Mouse (Mus musculus): ENCODE results near the gene Arhgap27. TPM values are rescaled to one million over a fixed set of nuclear protein-coding genes. Genes with fewer than 3 reads are reported as not detected.

Arhgap27 gene
- total RNA-seq, 2 experiments from 2014 or later = 4.6 to 4.8 TPM

DNA sequence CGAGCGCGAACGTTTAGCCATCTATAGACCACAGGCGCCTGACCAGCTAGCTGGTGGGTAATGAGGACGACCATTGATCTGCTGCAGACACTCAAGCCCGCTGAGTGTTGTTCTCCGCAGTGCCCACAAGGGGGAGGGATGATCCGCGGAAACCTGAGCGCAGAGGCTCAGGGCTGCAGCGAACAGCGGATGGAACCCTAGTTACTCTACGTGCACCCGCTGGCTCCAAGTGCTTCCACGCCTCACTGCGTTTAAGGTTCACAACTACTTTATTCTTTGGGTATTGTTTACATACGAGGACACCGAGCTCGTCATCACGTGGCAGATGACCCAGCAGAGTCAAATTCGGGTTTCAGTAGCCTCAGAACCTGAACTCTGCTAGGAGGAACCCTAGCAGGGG, 4.4 kb downstream of the Arhgap27 start:
- intact Hi-C loops (cut with DNase I) = no loop called here

DNA sequence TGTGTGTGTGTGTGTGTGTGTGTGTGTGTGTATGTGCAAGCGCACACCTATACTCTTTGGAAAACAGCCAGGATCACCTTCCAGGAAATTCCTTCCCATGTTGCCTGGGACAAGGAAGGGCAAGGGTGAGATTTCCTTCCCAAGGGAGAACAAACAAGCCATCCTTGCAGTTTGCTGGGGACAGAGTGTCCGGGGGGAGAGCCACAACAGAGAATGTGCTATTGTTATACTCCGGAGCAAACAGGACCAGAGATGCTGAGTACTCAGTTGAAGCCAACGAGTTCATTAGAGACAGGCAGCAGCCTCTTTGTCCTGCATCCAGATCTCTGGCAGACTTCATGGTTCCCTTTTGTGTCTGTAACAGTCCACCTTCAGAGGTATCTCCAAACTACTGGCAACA, 5.2 kb downstream of the Arhgap27 start:
- DNase-seq = no peak
- intact Hi-C loops (cut with DNase I) = no loop called here

More for the DNA sequence above, 4.4 kb downstream of the Arhgap27 start:
- DNase-seq = peak; percentile 58 to 73

DNA sequence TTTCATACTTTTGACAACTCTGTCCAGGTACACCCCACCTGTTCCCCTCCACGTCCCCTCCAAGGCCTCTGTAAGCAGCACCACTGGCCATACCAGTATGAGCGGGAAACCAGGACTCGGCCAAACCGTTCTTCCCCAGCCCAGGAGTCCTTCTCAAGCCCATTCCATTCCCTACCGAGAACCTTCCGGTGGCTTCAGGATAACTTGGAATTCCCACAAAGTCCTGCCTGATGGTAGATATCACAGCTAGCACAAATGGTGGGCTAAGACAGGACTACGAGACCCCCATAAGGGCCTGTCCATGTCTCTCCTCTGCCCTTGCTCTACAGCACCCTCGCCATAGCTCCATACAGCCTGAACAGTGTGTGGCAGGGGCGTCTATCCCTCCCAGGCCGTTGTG, 5.8 kb downstream of the Arhgap27 start:
- no peak for DNase-seq

DNA sequence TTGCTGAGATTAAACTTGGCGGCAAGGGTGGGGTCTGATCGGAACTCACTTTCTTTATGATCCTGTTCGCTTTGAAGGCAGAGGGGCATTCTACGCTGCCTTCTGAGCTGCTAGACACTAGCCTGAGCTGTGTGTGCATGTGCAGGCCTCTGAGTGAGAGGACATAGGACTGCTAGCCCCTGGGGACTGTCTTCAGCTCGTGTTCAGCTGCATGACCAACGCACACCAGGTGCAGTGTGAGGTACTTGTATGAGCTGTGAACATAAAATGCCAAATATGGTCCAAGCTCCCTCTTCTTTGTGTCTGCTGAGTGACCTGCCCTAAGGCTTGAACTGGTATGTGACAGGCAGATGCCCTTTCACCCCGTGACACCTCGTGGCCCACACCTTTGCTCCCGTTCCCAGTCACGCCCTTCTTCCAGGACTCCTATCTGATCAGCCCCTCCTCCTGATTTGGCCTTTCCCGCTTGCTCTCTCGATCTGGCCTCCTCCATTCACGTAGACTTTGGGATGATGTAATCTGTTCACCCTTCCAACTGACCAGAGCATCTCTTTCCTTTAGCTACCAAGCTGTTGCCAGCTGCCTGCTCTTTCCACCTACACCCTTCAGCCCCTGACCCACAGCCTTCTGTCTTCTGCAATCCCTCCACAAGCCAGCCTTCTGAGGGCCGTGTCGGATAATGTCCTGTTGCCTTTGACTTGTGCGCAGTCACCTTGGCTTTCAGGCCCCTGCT, 6.4 kb downstream of the Arhgap27 start:
- no peak for DNase-seq
- intact Hi-C loops (cut with DNase I) = no loop called here

More for the DNA sequence above, 5.8 kb downstream of the Arhgap27 start:
- intact Hi-C loops (cut with DNase I) = no loop called here

DNA sequence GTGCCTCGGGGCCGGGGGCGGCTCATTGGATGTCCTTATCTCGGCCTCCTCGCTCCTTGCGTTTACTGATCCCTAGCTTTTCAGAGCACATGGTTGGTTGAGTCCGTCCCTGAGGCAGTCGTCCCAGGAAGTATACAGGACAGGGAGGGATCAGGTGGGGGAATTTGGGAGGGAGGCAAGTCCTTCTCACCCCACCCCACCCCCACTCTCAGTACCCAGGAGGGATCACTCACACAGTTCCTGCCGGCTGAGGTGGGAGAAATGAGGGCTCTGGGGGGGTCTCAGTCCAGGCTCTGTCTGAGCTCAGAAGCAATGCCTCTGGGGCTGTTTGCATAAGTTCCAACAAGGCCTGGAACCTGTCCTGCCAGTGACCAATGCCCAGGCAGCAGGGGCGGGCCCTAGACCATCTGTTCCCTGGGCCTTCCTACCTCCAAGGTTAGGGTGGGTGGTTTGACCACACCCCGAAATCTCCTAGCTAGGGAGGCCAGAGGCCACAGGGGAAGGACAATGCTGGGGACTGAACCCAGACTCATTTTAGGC, 7.4 kb downstream of the Arhgap27 start:
- no peak for DNase-seq
- intact Hi-C loops (cut with DNase I) = no loop called here

DNA sequence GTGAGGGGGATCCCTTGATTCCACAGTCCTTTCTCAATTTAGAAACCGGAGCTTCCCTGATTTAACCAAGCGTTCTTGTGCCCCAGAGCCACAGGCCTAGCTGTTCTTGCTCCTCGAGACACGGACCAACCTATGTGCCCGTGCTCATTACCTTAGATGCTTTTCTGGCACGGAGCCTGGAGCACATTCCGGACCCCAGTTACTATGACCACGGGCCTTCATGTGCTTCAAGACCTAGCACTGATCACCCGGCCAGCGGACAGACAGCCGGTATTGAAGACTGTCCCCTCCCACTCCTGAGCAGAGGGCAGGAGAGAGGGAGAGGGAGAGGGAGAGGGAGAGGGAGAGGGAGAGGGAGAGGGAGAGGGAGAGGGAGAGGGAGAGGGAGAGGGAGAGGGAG, 8.2 kb downstream of the Arhgap27 start:
- DNase-seq = no peak
- intact Hi-C loops (cut with DNase I) = no loop called here

DNA sequence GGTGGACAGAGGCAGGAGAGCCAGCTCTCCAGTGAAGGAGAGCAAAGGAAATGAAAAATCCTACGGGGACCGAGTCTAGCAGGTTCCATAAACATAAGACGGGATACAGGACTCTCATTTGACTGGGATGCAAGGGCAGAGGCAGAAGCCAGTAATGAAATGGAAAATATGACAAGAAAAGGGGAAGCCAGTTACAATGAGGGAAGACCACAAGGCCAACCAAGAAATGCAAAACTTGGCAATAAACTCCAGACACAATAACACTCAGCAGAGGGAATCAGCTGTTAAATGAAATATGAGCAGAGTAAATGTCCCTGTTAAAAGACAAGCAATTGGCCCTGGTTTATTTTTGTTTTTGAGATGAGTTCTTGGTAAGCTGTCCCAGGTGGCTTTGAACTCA, 9.5 kb downstream of the Arhgap27 start:
- DNase-seq = no peak
- intact Hi-C loops (cut with DNase I) = no loop called here

DNA sequence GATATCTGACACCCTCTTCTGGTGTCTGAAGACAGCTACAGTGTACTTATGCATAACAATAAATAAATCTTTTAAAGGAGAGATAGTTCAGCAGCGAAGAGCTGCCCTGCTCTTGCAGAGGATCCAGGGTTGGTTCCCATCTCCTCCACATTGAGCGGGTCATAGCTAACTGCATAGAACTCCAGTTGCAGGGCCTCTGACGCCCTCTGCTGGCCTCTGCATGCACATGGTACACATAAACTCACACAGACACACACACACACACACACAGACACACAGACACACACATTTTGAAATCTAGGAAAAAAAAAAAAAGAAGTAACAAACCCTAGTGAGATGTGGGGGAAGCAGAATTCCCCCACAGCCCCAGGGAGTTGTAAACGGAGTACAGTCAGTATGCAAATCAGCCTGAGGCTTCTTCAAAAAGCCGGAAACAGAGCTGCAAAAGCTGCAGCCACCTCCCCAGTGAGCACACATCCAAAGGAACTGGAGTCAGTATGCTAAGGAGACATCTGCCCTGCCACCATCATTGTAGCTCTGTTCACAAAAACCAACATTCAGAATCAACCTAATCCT, 11.2 kb downstream of the Arhgap27 start:
- intact Hi-C loops (cut with DNase I) = no loop called here
- no peak for DNase-seq

DNA sequence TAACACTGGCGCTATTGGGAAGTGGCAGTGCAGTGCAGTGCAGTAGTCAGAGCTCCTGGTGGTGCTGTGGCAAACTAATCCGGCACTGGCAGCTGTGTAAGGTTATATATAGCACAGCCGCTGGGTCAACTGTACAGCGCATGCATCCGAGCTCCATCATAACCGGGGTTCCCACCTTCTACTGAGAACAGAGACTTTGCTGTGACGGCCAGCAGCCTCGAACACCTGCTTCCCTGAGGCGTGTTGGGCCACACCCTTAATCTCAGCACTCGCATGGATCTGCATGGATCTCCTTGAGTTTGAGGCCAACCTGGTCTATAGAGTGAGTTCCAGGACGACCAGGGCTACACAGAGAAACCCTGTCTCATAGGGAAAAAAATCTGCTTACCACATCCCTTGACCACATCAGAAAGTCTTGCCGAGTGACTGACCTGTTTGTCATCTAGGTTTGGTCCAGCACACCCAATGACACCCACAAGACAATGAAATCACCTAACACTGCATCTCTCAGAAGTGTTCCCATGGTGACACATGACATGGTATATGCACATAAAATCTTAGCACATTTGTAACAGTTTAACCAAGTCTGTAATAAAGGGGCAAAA, 12.7 kb downstream of the Arhgap27 start:
- intact Hi-C loops (cut with DNase I) = no loop called here
- no peak for DNase-seq

DNA sequence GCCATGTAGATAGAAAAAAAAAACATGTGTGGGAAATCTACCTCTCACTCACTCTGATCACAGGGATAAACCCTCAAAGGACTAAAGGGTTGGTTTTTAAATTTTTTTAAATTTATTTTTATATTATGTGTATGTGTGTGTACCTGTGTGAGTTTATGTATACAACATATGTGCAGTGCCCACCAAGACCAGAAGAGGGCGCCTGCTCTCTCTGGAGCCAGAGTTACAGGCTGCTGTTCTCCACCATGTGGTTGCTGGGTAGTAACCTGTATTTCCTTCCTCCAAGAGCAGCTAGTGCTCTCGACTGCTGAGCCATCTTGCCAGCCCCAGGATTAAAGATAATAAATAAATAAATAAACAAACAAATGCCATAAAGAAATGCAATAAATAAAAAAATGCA, 13.8 kb downstream of the Arhgap27 start:
- intact Hi-C loops (cut with DNase I) = no loop called here
- no peak for DNase-seq

DNA sequence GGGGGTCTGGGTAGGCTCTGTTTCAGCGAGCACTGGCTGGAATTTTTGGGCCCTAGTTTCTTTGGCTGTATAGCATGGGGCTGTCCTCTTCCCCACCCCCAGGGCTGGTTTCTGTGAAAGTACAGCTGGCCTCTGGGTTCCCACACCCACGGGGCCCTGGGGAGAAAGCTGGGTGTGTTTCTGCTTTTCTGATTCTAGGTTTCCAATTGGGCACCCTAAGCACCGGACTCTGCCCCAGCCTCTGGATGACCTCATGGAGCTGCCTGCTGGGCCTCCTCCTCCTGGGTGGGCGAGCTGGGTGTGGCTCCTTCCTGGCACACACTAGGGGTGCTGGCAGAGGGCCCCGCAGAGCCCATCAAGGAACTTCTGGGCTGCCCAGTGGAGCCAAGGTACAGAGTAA, 16.8 kb downstream of the Arhgap27 start:
- peak; percentile 48 to 50 for DNase-seq
- intact Hi-C loops (cut with DNase I) = no loop called here

DNA sequence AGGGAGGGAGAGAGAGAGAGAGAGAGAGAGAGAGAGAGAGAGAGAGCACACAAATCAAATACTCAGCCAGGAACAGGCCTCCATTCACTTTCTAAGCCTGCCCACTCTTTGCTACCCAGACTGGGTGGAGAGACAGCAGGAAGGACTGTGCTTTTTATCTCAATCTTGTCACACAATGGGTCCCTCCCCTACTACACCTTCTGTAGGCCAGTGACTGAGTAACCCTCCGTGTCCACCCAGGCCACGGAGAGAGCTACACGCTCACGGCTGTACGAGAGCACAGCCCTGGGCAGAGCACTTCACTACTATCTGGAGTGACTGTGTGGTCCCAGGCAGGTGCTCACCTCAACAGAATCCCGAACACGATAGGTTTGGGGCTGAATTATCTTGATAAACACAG, 17.3 kb downstream of the Arhgap27 start:
- DNase-seq = no peak
- intact Hi-C loops (cut with DNase I) = no loop called here

DNA sequence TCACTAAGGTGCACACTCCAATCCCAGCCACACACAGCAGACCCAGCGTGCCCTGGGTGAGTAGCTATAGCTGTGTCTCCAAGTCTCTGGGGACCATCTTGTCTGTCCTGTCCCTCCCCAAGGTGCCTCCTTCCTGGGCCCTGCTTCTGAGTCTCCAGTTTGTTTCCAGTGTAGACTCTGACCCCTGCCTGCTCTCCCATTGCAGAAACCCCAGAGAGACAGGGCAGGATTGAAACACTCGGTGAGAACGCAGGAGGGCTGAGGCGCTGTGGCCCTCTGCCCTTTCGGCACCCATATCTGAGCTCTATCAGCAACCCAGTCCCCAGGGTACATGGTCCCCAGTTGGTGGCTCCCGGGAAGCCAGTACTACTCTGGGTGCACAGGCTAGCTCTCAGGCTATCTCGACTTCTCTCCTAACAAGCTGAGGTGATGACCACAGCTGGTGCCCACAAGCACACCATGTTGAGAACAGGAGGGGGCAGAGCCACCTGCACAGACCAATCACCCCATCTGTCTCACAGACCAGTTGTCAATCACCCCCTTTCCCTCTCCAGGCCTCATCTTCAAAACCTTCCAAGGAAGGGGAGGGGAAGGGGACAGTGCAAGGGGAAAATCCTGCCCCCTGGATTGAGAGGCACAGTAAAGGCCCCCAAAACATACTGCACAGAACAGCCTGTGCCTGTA, 17.9 kb downstream of the Arhgap27 start:
- intact Hi-C loops (cut with DNase I) = no loop called here
- DNase-seq = no peak

DNA sequence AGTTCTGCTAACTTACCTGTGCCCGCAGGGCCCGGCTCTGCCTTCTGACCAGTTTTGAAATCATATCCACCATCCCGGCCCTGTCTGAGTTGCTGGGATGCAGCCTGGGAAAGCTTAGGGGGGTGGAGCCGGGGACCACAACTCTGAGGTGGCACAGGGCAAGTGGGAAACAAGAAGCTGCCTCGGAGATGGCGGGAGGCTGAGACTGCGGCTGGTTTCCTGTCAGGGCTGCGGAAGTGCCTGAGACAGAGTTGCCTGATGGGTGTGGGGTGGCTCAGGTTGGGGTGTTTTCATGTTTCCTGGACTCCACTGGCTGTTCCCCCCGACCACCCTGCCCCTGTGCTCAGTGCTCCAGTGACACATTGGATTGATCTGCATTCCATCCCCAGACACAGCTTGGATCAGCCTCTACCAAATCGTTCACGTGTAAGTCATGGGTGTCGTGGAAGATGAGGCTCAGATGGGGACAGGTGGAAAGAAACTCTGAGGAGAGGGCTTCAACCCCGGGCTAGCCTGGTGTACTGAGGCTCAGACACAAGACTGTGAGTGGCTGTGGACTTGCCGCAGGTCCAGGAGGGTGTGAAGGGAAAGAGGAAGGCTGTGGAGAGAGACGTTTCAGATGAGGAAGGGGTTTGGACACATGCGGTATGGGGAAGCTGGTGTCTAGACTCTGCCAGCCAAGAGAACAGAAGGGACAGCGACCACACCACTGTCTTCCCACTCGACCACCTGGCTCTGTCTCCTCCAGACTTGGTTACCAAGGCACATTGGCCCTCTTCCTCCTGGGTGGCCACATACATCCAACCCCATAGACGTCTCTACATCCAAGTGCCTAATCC, 18.8 kb downstream of the Arhgap27 start:
- intact Hi-C loops (cut with DNase I) = no loop called here
- no peak for DNase-seq

DNA sequence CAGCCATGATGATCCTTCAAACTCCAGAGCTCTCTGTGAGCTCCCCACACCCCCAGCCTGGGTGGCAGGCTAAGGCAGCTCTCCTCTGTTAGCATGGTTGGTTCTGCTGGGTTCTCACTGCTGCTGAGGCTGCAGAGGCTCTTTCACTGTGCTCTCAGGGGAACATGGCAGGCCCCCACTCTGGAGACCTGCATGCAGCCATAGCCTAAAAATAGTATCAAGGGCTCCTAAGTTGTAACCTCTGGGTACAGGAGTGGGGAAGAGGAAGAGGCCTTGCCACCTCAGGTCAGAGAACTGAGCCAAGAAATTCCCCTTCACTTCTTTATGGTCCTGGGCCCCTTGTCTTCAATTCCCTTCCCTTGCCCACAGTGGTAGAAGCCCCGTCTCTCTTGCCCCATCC, 19.6 kb downstream of the Arhgap27 start:
- no peak for DNase-seq
- intact Hi-C loops (cut with DNase I) = no loop called here

DNA sequence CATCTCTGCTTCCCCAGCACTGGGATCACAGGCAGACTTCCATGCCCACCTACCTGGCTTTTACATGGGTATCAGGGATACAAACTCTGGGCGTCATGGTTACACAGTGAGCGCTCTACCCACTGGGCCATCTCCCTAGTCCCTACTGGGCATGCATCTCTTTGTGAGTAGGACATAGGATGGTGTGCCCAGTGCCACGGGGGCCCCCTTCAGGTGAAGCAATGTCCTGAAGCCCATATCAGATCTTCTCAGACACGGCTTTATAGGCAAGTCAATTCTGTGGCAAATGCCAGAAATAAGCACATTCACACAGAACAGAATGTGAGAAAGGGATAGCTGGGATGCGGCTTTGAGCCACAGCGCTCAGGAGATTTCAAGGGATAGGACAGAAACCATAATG, 20.4 kb downstream of the Arhgap27 start:
- intact Hi-C loops (cut with DNase I) = no loop called here
- no peak for DNase-seq

DNA sequence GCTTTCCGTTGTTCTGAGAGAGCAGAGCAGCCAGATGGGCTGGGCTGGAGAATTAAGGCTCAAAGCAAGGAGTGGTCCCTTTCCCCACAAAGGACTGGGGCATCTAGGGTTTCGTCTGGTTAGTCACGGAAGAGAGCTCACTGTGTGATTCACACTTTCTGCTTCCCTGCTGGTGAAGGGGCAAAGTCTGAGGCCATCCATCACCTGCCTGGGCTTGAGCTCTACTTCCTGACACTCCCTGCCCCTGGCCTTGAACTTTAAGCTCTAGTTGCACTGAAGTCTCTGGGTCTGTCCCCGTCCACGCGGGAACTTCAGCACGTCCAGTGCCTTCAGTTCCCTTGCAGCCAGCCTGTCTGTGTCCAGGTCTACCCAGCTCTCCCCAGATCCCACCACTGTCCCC, 22.8 kb downstream of the Arhgap27 start:
- intact Hi-C loops (cut with DNase I) = no loop called here
- no peak for DNase-seq

DNA sequence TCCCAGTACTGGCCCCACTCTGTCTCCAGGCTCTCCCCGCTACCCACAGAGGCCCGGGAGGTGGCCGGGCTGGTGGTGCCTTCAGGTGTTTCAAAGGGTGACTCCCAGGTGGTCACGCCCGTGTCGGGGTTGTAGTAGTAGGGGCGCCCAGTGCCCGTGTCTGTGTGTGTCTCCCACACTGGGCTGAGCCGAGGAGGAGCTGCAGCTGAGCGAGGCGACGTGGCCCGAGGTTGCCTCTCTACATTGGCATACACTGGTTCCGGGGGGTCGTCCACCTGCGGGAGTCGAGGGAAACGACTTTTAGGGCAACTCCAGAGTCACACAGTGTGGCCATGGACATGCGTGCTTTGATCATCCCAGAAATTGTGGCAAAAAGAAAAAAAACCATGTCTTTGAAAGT, 23.4 kb downstream of the Arhgap27 start:
- intact Hi-C loops (cut with DNase I) = no loop called here

DNA sequence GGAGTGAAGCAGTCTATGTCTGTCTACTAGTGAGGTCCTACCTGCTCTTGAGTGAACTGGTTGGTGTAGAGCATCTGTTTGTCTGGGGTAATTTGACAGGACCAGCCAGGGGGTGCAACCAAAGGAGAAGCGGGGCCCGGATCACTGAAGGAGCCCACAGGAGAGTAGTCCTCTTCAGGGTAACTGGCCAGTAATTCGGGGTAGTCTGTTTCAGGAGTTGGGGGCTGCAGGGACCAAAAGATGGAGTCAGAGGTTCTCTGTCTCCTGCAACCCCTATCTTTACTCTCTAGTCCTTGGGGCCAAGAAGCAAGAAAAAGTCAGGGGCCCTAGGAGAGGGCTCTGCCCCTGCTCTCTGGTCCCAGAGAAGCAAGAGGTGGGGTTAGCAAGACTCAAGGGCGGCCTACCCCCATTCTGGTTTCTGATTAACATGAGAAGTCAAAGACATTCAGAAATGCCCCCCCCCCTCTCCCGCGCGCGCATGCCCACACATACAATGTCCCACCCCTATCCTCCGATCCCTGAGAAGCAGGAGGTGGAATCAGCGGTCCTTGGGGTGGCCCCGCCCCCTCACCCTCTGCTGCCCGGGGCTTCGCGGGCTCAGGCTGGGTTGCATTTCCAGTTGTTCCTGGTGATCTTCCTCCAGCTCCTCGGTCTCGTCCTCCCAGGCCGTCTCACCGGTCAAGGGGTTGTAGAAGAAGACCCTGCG, 23.9 kb downstream of the Arhgap27 start:
- intact Hi-C loops (cut with DNase I) = no loop called here
- no peak for DNase-seq

More for the DNA sequence above, 23.4 kb downstream of the Arhgap27 start:
- DNase-seq = no peak

DNA sequence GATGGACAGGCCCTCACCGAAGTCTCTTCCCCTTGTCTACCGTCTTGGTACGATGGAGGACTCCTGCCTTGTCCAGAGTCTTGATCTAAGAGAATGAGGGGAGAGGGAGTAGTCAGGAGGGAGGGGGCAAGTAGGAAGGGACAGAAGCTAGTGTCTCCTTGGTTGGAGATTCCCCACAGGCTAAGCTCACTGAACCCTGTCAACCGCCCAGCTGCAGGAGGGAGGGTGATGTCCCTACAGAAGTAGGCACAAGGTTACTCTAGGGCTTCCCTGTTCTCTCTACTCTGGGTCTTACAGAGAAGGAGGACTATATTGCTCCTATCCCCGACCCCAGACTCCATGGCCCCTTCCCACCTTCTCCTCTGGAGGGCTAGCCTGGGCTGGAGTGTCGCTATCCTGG, 24.8 kb downstream of the Arhgap27 start:
- no peak for DNase-seq
- intact Hi-C loops (cut with DNase I) = no loop called here

All from gastrocnemius, postnatal 36 days (tissue).